Mouse (Mus musculus): Measurements from ENCODE around the gene Krtap5-4.
"Not testable (repeated sequence)": the region's sequence is repeated elsewhere in the genome, so short reads cannot be mapped to it uniquely, and the experiment has no call there.

Krtap5-4 gene

GRCm38 (mm10) chr7:142303249-142303648, at the start of gene Krtap5-4:
Krtap5-4 (plus strand) TSS chr7:142303549.
- no peak for DNase-seq (ENCODE audit: low spot score)

GRCm38 (mm10) chr7:142255517-142255916, 47.8 kb upstream of the Krtap5-4 start:
- DNase-seq (ENCODE audit: low spot score) = peak; percentile 68

GRCm38 (mm10) chr7:142258254-142258653, 45.1 kb upstream of the Krtap5-4 start, which contains the start of gene Gm2431:
Gm2431 (minus strand) TSS chr7:142258354.
- DNase-seq (ENCODE audit: low spot score) = not testable (repeated sequence)

GRCm38 (mm10) chr7:142274263-142274662, 29.1 kb upstream of the Krtap5-4 start, which contains the start of gene Gm4559:
Gm4559 (minus strand) TSS chr7:142274363.
- not testable (repeated sequence) for DNase-seq (ENCODE audit: low spot score)

- peak; percentile 82 for DNase-seq (ENCODE audit: low spot score)
These were observed 25.2 kb upstream of the Krtap5-4 start for GRCm38 (mm10) chr7:142278183-142278582.

GRCm38 (mm10) chr7:142279291-142279690, 24.1 kb upstream of the Krtap5-4 start:
- not testable (repeated sequence) for DNase-seq (ENCODE audit: low spot score)

- DNase-seq (ENCODE audit: low spot score) = peak; percentile 35
These were observed 20.5 kb upstream of the Krtap5-4 start for GRCm38 (mm10) chr7:142282847-142283246.

GRCm38 (mm10) chr7:142284023-142284591, 19.2 kb upstream of the Krtap5-4 start:
- peak; percentile 84 for DNase-seq (ENCODE audit: low spot score)

GRCm38 (mm10) chr7:142284615-142285080, 18.7 kb upstream of the Krtap5-4 start:
- peak; percentile 95 for DNase-seq (ENCODE audit: low spot score)

- DNase-seq (ENCODE audit: low spot score) = peak; percentile 85
These were observed 18.1 kb upstream of the Krtap5-4 start for GRCm38 (mm10) chr7:142285130-142285835.

- peak; percentile 32 for DNase-seq (ENCODE audit: low spot score)
These were observed 17.3 kb upstream of the Krtap5-4 start for GRCm38 (mm10) chr7:142285910-142286612.

GRCm38 (mm10) chr7:142293851-142294250, 9.5 kb upstream of the Krtap5-4 start:
- peak; percentile 66 for DNase-seq (ENCODE audit: low spot score)

GRCm38 (mm10) chr7:142295418-142295817, 7.9 kb upstream of the Krtap5-4 start:
- no peak for DNase-seq (ENCODE audit: low spot score)

GRCm38 (mm10) chr7:142296108-142296507, 7.2 kb upstream of the Krtap5-4 start:
- not testable (repeated sequence) for DNase-seq (ENCODE audit: low spot score)

GRCm38 (mm10) chr7:142297018-142297417, 6.3 kb upstream of the Krtap5-4 start, which contains the start of gene Krtap5-1:
Krtap5-1 (minus strand) TSS chr7:142297118.
- not testable (repeated sequence) for DNase-seq (ENCODE audit: low spot score)

- DNase-seq (ENCODE audit: low spot score) = not testable (repeated sequence)
These were observed 580 bp downstream of the Krtap5-4 start for GRCm38 (mm10) chr7:142303929-142304328.

GRCm38 (mm10) chr7:142314600-142315285, 11.4 kb downstream of the Krtap5-4 start:
- DNase-seq (ENCODE audit: low spot score) = no peak

GRCm38 (mm10) chr7:142316558-142316957, 13.2 kb downstream of the Krtap5-4 start:
- DNase-seq (ENCODE audit: low spot score) = peak; percentile 85

GRCm38 (mm10) chr7:142317216-142317615, 13.9 kb downstream of the Krtap5-4 start:
- DNase-seq (ENCODE audit: low spot score) = peak; percentile 53

GRCm38 (mm10) chr7:142319124-142319523, 15.8 kb downstream of the Krtap5-4 start:
- DNase-seq (ENCODE audit: low spot score) = no peak

- DNase-seq (ENCODE audit: low spot score) = no peak
These were observed 17.6 kb downstream of the Krtap5-4 start for GRCm38 (mm10) chr7:142320906-142321305.

Data from embryo, embryonic 10 days (tissue).